Mouse (Mus musculus) megakaryocyte-erythroid progenitor cell, adult 5-6 weeks (primary cell): ENCODE results near the gene Igfn1. TPM values are rescaled to one million over a fixed set of nuclear protein-coding genes. Genes with fewer than 3 reads are reported as not detected.
A peak's percentile ranks its signal among the peaks of the same experiment; 100 is the strongest.

Source experiments
- ATAC-seq: replicated peaks from 2 replicates; pipeline ENCODE4 v1.8.0; 2016; ENCODE audit warnings: mild to moderate bottlenecking, inconsistent platforms; ENCODE audit not compliant: severe bottlenecking, poor library complexity, low FRiP score, low TSS enrichment
- total RNA-seq, 2 experiments: library from RNA; stranded (forward) in 1 of 2; stranded (reverse) in 1 of 2; fragments of 200-1000, 215-1000 nt in 1 of 2; fragments of >200 nt in 1 of 2; fragmentation: Nextera tagmentation in 1 of 2; gene quantifications; 2 replicates each; pipeline ENCODE4 v1.2.3; 2014 to 2017

Gene Igfn1
- total RNA-seq, 2 experiments from 2014 or later: not detected

DNA sequence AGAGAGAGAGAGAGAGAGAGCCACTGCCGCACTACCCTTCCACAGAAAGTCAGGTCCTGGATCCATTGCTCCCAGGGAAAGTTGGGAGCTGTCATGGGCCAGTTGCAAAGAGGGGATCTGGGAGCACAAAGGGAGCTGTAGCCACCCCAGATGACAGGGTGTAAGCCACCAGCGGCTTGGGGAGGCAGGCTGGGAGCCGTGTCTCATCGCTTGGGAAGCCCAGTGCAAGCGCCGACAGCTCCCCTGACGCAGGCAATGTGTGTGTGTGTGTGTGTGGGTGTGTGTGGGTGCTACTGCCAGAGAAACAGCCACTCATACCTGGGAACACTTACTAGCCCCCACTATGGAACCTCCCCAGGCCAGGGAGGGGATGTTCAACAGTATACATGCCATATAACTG is 64.0 kb downstream of the Igfn1 start:
- no peak for ATAC-seq

DNA sequence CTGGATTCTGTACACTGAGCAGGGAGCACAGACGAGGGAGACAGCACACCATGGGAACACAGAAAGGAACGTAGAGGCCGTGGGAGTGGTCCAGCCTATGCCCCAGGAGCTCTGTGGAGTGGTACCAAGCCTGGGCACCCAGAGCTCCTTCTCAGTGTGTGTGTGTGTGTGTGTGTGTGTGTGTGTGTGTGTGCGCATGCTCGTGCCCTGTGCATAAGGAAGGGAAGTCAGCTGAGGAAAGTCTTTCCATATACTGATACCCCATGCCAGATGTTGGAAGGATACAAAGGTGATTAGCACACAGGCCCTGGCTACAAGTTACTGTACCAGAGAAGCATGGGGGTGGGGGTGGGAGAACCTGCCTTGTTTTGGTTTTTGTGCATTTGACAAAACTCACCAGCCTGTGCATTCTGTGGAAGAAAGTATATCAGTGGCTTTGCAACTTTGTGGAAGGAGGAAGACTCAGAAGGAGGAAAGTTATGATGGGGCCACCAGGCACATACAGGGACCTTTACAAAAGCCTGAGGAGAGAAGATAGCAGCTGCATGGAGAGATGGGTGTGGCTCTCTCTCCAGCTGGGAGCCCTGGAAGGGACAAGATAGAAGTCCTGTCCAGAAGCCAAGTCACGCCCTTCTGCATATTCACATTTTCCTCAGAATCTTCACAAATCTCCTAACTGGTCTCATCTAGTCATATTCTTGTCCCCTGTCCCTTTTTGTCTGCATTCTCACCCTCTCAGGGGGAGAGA is 64.7 kb downstream of the Igfn1 start:
- ATAC-seq: peak; percentile 84

DNA sequence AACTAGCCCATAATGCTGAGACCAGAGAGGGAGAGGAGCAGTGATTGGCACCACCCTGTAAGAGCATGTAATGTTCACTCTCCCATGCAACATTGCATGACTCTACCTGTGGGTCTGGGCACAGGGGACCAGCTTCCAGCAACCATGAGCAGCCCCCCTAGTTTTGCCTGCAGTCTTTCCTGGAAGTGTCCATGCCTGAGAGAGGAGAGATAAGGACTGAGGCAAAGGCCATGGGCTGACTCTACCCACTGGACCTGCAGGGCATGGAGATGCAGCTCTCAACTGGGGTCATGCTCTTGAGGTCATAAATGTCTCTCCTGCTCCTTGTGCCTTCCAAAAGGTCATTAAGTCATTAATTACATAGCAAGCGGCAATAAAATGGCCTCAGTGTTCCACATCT is 70.1 kb downstream of the Igfn1 start:
- ATAC-seq: no peak

DNA sequence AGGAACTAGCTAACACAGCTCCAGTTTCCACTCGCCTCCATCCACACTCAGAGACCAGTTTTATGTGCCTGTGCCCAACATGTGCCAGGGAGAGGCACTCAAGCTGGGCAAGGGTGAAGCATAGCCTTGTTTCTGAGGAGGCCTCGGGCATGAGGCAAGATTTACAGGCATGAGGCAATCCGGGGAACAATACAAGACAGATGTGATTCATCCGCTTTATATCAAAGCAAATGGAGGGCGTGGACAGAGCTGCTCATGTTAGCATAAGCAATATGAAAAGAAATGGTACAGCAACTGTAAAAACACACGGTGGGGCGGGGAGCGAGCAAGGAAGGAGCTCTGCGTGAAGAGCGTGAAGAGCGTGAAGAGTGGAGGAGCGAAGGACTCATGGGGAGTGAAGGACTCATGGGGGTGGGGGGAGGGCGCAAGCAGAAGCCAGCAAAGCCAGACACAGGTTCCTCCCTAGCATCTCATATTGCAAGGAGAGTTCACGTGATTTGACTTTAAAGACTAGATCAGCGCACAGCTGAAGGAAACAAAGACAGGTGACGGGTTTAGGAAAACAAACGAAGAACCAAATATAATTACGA is 72.3 kb downstream of the Igfn1 start:
- no peak for ATAC-seq

DNA sequence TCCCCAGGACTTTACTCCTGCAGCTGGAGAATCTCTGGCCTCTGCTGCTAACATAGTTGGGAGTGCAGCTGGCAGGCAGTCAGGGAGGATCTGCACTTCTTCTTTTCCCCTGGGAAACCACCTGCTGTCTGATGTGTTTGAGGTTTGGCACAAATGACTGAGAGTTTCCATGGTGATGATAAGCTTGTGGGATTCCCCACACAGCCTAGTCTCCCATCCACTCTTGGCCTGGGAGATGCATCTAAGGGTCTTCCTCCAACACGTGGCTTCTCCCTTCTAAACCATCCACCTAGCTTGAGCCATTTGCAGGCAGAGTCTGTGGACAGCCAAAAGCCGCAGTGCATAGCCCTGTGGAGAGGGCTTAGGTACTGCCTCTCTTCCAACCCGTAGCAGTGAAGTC is 76.3 kb downstream of the Igfn1 start:
- ATAC-seq: no peak

DNA sequence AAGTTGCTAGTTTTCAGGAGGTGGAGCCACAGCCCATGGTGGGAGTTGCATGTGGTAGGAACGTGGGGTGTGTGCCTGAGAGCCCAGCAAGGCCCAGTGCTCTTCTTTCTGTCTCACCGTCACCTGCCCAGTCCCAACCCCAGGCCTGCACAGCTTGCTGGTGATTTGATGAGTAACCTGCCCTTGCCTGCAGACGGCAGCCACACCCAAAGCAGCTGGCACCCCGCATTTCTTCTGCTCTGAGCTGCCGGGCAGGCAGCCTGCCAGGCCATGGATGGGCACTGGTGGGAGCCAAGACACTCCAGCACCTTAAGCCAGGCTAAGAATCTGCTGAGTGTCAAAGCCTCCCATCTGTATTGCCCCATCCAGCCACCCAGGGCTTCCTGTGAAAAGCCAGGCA is 80.3 kb downstream of the Igfn1 start:
- 0 out of 2 replicates have a peak, but pooled peaks have one; percentile 31 for ATAC-seq

DNA sequence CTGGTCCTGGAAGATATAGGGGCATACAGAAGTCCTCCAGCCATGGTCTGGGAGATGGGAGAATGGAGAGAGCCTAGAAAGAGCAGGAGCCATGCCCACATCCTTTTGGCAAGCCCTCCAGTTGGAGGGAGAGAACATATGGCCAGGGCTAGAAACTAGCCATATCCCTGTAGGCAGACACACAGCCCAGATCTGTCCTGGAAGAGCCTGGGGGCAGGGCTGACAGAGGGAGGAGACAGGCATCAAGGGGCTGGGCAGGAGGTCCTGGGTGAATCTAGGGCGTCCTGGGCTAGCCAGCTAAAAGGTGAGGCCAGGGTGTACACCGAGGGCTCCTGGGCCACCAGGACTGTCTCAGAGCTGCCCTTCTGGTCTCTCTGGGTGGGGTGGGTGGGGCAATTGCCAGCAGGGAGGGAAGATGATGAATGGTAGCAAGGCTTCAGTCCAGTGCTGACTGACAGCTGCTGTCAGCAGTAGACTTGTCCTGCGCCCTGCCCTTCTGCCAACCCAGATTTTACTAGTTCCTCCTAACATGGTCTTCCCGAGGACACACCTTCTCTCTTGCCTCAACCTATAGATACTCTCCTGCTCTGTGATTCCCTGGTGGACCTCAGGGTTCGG is 81.7 kb downstream of the Igfn1 start:
- ATAC-seq: no peak

DNA sequence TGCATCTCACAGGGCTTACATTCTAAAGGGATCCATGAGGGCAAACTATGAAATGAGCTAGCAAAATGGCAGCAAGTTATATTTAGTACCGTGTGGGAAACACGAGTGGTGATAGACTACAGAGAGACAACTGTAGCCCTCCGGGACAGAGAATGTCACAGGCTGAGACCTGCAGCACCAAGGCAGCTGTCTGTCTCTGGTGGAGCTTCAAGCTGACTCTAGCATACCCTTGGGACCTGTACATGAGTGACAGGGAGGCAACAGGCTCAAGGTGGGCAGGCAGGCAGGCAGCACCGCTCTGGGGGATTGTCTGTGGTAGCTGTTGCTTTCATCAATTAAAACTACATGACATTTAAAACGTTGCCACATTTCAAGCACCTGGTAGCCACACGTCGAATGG is 82.9 kb downstream of the Igfn1 start:
- ATAC-seq: no peak

DNA sequence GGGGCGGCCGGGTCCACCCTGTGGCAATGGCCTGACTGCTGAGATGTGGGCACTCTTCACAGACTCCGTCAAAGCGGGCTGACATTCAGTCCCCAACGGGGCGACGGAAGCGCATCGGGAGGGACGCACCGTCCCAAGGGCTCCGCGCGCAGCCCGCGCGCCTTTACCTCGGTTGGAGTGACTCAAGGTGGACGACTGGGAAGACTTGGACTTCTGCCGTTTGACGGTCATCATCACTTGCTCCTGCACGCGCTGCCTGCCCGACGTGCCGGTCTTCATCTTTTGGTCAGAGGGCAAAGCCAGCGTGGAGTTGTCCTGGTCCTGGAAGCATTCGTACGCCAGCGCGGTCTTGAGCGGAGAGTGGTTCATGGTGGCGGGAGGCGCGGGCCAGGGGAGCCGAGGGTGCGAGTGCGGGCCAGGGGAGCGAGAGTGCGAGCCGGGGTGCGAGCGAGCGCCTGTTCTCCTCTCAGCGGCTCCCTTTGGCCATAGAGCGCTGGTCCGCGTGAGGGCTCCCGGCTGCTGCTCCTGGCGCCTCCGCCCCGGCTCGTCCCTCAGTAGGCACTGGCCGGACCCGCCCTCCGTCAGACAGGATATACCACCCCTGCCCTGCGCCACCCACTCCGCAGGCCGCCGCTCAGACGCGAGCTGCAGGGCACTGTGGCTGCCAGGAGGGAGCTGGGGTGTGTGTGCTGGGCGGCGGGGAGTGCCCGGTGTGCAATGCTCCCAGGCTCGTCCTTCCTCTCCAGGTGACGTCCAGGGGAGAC is 87.3 kb downstream of the Igfn1 start, which contains the start of gene Pkp1:
Gene Pkp1 (minus strand): TSS at position 564 of the 764 bp plus-strand sequence.
- ATAC-seq: no peak

DNA sequence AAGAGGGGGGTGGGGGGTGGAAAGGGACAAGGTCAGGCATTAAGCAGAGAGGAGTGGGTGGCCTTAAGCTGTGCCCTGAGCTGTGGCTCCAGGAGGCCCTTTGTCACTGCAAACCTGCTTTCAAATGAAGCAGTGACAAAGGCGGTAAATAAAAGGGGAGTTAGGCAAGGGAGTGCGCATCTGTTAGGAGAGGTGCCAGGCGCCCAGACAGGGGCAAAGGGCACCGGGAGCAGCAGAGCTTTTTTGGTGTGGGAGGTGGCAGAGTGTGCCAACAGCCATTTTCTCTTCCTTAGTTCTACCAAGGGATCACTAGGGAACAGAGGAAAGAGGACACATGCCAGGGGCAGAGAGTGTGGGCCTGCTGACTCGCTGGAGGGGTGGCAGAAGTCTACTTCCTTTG is 88.9 kb downstream of the Igfn1 start:
- no peak for ATAC-seq

DNA sequence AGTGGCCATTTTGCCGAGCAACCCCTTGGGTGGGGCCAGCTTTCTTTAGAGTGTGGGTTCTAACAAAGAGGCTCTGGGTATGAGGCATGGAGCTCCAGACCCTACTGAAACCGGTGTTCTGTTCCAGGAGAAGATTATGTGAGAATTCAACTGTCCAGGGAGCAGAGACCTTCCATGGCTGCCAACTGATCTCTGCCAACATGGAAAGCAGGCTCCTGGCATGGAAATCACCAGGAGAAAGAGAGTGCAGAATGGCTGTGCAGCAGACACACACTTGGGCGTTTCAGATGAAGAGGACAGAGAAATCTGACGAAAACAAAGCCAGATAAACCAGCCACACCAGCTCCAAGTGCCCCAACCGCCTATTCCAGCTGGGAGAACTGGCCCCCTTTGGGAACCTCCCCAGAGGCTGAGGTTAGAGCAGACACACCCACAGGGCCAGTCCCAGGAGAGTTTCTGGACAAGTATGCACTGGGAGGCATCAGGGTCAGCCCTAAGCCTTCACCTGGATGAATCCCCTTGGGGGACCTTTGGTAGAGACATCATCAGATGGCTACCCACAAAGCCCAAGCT is 89.6 kb downstream of the Igfn1 start:
- ATAC-seq: no peak

DNA sequence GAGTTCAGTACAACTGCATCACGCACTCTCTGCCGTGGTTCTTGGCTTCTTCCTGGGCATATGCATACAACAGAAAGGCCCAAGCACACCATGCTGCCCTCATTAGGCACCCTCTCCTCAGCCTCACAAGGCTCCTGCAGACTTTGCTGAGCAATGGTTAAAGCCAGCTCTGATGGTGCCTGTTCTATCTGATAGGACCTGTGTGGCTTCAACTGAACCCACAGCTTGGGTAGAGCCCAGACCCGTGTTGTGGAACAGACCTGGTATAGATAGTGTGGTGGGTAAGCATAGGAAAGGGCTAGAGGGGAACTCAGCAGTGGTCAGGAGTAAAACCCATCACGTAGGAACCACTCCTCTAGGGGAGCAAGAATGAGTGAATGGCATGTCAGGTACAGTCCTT is 92.5 kb downstream of the Igfn1 start:
- ATAC-seq: peak; percentile 85

DNA sequence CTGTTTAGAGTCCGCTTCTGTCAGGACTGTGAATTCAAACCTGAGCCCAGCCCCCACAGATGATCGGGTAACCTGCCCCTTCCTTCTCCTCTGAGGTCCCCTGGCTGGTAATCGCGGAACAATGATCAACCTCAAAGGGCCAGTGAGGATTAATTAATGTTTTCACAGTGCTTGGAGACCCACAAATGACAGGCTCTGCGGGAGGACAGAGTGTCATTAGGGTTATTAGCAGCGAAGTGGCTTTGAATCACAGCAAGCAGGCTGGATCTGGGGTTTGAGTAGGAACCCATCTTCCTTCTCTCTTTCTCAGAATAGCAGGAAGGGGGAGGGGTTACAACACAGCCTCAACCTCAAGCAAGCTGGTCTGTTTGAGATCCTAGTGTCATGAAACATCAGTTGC is 96.8 kb downstream of the Igfn1 start:
- no peak for ATAC-seq

DNA sequence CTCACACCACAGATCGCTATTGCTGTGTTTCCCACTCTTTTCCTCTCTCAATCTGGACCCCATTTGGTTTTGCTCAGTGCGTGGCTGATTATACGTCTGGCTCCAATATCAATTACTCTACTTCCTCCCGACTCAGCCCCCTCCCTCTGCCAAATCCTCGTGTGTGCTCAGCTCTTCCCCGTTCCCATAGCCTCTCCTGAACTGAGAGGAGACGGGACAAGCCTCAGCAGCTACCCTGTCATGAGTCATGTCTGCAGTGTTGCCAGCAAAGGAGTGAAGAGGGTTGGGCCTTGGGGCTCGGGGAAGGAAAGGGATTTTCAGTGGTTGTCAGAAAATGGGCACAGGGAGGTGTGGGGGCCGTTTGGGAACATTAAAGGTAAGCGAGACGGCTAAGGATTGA is 99.4 kb downstream of the Igfn1 start:
- ATAC-seq: no peak

Other genes starting within 250 kb of the Igfn1 start
- 1.8 and 7.6 TPM in 2 replicates for gene Phlda3, start 240.2 kb downstream of the Igfn1 start, total RNA-seq (2014; fragmentation: Nextera tagmentation)
- gene Phlda3, start 240.2 kb downstream of the Igfn1 start, total RNA-seq (2017): 0.94 and 2.1 TPM in 2 replicates
- 5.4 TPM in 1 of 2 replicates, not detected in the other for gene Tnni1, start 226.9 kb downstream of the Igfn1 start, total RNA-seq (2014; fragmentation: Nextera tagmentation)
- 0.46 TPM in 1 of 2 replicates, not detected in the other for gene Tnni1, start 226.9 kb downstream of the Igfn1 start, total RNA-seq (2017)
- not detected in 2 replicates for gene Lad1, start 187.7 kb downstream of the Igfn1 start, total RNA-seq (2014; fragmentation: Nextera tagmentation)
- gene Lad1, start 187.7 kb downstream of the Igfn1 start, total RNA-seq (2017): not detected in 2 replicates
- 1.4 TPM in 1 of 2 replicates, not detected in the other for gene Tnnt2, start 170.0 kb downstream of the Igfn1 start, total RNA-seq (2014; fragmentation: Nextera tagmentation)
- not detected in 2 replicates for gene Tnnt2, start 170.0 kb downstream of the Igfn1 start, total RNA-seq (2017)
- not detected in 2 replicates for gene Pkp1, start 87.1 kb downstream of the Igfn1 start, total RNA-seq (2014; fragmentation: Nextera tagmentation)
- gene Pkp1, start 87.1 kb downstream of the Igfn1 start, total RNA-seq (2017): not detected in 2 replicates
- 36.5 and 39.9 TPM in 2 replicates for gene Tmem9, start 1.8 kb upstream of the Igfn1 start, total RNA-seq (2014; fragmentation: Nextera tagmentation)
- 22.8 and 48.0 TPM in 2 replicates for gene Tmem9, start 1.8 kb upstream of the Igfn1 start, total RNA-seq (2017)
- gene Ascl5, start 44.5 kb upstream of the Igfn1 start, total RNA-seq (2014; fragmentation: Nextera tagmentation): not detected in 2 replicates
- gene Ascl5, start 44.5 kb upstream of the Igfn1 start, total RNA-seq (2017): not detected in 2 replicates
- not detected in 2 replicates for gene Cacna1s, start 46.4 kb upstream of the Igfn1 start, total RNA-seq (2014; fragmentation: Nextera tagmentation)
- not detected in 2 replicates for gene Cacna1s, start 46.4 kb upstream of the Igfn1 start, total RNA-seq (2017)
- gene Kif21b, start 125.0 kb upstream of the Igfn1 start, total RNA-seq (2014; fragmentation: Nextera tagmentation): 13.7 and 21.6 TPM in 2 replicates
- gene Kif21b, start 125.0 kb upstream of the Igfn1 start, total RNA-seq (2017): 4.0 and 5.7 TPM in 2 replicates
- gene Mroh3, start 206.5 kb upstream of the Igfn1 start, total RNA-seq (2014; fragmentation: Nextera tagmentation): not detected in 2 replicates
- gene Mroh3, start 206.5 kb upstream of the Igfn1 start, total RNA-seq (2017): not detected in 2 replicates
- not detected in 2 replicates for gene Inava, start 227.9 kb upstream of the Igfn1 start, total RNA-seq (2014; fragmentation: Nextera tagmentation)
- gene Inava, start 227.9 kb upstream of the Igfn1 start, total RNA-seq (2017): not detected in 2 replicates